Mouse (Mus musculus) 3134 (cell line): ENCODE results near the gene Shroom4.

Experiments used
- DNase-seq: peaks from one replicate; pipeline ENCODE4 v3.0.0-alpha.2; 2011; ENCODE audit warnings: low spot score; ENCODE audit not compliant: insufficient read length; ENCODE audit errors: extremely low read depth

Gene Shroom4

GRCm38 (mm10) chrX:6490433-6490832 lies 90.8 kb downstream of the Shroom4 start:
- no peak for DNase-seq

GRCm38 (mm10) chrX:6495456-6495855 lies 95.8 kb downstream of the Shroom4 start:
- no peak for DNase-seq

GRCm38 (mm10) chrX:6496374-6496773 lies 96.7 kb downstream of the Shroom4 start:
- no peak for DNase-seq

- DNase-seq, result peak; percentile 67
Measured at GRCm38 (mm10) chrX:6501850-6502249, 102.2 kb downstream of the Shroom4 start.

- DNase-seq, result peak; percentile 4
Measured at GRCm38 (mm10) chrX:6517217-6517616, 117.6 kb downstream of the Shroom4 start.

- no peak for DNase-seq
Measured at GRCm38 (mm10) chrX:6518421-6518820, 118.8 kb downstream of the Shroom4 start.

GRCm38 (mm10) chrX:6522935-6523334 lies 123.3 kb downstream of the Shroom4 start:
- no peak for DNase-seq

- peak; percentile 25 for DNase-seq
Measured at GRCm38 (mm10) chrX:6536636-6537035, 137.0 kb downstream of the Shroom4 start.

- DNase-seq, result no peak
Measured at GRCm38 (mm10) chrX:6537689-6538088, 138.0 kb downstream of the Shroom4 start.

- DNase-seq, result no peak
Measured at GRCm38 (mm10) chrX:6565066-6565465, 165.4 kb downstream of the Shroom4 start.

- DNase-seq, result no peak
Measured at GRCm38 (mm10) chrX:6574511-6574910, 174.9 kb downstream of the Shroom4 start.

GRCm38 (mm10) chrX:6577001-6577400 lies 177.3 kb downstream of the Shroom4 start:
- DNase-seq, result no peak

- DNase-seq, result no peak
Measured at GRCm38 (mm10) chrX:6580671-6581070, 181.0 kb downstream of the Shroom4 start.

- DNase-seq, result no peak
Measured at GRCm38 (mm10) chrX:6581181-6581580, 181.5 kb downstream of the Shroom4 start.

GRCm38 (mm10) chrX:6582646-6583045 lies 183.0 kb downstream of the Shroom4 start:
- DNase-seq, result no peak

GRCm38 (mm10) chrX:6594183-6594582 lies 194.5 kb downstream of the Shroom4 start:
- DNase-seq, result no peak

- peak; percentile 1 for DNase-seq
Measured at GRCm38 (mm10) chrX:6654024-6654423, 254.4 kb downstream of the Shroom4 start.

- no peak for DNase-seq
Measured at GRCm38 (mm10) chrX:6658820-6659324, 259.2 kb downstream of the Shroom4 start.
